Mouse (Mus musculus): ENCODE data around the gene Krt79. TPM values are rescaled to one million over a fixed set of nuclear protein-coding genes. Genes with fewer than 3 reads are reported as not detected.
A peak's percentile ranks its signal among the peaks of the same experiment; 100 is the strongest.

Gene Krt79
- 0.21 and 0.43 TPM in 2 replicates for polyA plus RNA-seq (2012; rRNA removed)

DNA sequence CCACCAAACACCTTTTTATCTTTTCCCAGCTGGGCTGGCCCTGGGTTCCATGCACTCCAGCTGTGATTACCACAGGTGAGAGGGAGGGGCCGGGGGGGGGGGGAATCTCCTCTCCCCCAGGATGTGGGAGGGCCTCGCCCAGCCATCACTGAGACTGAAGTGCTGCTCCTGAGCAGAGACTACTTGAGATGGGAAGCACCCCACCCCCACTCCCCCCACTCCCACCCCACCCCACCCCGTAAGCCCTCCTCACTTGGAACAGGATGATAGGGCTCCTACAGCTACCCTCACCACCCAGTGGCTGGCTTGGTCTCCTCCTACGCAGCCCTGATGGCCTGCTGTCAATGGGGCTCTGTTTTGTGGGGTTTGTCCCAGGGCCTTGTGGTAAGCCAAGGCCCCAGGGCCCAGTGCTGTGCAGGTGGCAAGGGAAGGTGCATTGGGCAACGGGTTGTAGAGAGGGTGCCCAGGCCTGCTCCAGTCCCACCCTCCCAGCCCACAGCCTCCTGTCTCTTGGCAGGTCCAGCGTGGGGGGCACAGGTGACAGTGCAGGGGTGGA is at the start of gene Krt79:
Gene Krt79, minus strand, starts transcription at position 51 of the 556 bp plus-strand sequence.
- DNase-seq (ENCODE audit: low read depth, low spot score): no peak
- WGBS: 72% methylated on average over 6 of the region's 6 CpGs

DNA sequence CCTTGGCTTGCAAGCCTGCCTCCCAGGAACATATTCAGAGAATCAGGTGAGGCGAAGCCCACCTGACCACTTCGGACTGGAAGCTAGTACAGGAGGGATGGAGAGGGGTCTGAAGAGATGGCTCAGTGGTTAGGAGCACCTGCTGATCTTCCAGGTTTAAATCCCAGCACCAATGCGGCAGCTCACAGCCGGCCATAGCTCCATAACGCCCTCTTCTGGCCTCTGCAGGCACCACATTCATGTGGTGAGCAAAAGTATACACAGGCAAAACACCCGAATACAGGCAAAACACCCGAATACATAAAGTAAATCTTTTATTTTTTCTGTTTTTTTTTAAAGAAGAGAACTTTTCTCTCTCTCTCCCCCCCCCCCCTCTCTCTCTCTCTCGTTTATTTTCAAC is 48.6 kb upstream of the Krt79 start:
- 71% methylated on average over 8 of the region's 8 CpGs for WGBS
- no peak for DNase-seq (ENCODE audit: low read depth, low spot score)

DNA sequence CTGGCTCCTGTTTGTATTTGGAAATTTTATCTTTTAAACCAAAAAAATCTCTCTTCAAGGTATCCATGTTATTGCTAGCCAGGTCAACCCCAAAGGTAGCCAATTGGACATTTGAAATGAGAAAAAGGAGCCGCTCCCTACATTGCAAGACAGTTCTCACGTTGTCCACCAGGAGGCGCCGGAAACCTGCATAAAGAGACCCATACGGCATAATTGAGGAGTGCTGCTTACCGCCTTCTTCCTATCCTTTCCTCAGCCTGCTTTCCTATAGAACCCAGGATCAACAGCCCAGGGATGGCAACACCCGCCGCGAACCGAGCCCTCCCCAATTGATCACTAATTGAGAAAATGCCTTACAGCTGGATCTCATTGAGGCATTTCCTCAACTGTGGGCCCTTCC is 48.0 kb upstream of the Krt79 start:
- 2% methylated on average over 10 of the region's 10 CpGs for WGBS
- DNase-seq (ENCODE audit: low read depth, low spot score): no peak

DNA sequence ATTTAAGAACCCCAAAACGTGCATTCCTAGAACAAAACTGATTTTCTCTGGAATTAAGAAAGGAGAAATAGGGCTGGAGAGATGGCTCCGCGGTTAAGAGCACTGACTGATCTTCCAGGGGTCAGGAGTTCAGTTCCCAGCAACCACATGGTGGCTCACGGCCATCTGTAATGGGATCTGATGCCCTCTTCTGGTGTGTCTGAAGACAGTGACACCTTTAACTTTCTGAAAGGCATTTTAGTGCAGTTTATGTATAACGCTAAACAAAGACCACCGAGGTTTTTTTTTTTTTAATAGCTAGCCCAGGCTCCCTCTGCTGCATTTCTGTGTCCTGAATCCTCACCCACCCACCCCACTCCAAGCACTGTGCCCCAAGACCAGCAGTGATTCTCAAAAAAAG is 44.6 kb upstream of the Krt79 start:
- 4% methylated on average over 6 of the region's 6 CpGs for WGBS
- DNase-seq (ENCODE audit: low read depth, low spot score): no peak

DNA sequence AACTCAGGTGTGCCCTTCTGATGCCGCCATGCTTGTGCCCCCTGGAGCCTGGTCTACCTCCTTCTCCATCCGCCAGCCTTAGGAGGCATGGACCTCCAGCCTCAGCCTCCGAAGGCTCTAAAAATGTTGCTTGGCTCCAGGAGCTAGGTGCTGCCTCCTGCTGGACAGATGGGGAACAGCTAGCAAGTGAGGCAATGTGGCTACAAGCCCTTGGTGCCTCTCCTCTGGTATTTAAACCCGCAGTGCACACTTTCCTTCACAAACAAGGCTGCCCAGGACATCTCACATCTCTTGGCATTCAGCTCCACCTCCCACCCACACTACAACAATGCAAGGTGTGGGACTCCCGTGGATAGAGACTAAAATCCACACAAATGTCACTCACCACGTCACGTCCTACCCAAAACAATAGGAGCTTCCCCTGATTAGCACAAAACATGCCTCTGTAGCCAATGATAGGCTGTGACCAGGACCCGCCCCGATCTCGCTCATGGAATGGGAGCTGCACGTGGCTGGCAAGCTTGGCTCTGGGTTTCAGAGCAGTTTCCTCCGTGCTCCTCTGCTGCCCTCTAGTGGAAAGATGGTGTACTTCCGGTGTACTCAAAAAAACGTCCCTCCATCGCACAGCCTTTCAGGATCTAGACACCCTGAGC is 44.0 kb upstream of the Krt79 start:
- WGBS: 2% methylated on average over 15 of the region's 15 CpGs
- peak; percentile 95 for DNase-seq (ENCODE audit: low read depth, low spot score)

DNA sequence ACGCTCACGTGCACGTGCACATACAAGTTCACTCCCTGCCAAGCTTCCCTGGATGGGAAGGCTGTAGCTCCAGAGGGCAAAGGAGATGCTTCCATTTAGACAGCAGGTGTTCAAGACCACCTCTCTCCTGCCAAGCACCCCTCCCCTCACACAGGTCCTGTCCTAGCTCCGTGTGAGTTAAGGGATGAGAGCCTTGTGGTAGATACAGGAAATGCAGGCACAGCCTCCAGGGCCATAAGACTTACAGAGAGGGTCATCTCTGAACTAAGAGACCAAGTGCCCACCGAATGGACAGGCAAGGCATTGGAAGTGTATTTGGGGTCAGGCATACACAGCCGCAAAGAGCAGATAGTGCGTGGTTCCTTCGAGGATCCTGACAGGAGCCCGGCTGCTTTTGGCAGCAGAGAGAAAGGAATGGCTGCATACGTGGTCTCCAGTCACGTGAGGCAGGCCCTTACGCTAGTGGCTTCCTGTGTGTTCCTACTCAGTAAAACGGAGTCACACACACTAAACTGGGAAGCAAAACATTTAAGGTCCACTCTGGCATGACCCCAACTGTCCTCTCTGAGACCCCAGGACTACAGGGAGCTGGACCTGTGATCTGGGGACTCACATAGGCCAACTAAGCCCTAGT is 43.3 kb upstream of the Krt79 start:
- 70% methylated on average over 13 of the region's 13 CpGs for WGBS
- no peak for DNase-seq (ENCODE audit: low read depth, low spot score)

DNA sequence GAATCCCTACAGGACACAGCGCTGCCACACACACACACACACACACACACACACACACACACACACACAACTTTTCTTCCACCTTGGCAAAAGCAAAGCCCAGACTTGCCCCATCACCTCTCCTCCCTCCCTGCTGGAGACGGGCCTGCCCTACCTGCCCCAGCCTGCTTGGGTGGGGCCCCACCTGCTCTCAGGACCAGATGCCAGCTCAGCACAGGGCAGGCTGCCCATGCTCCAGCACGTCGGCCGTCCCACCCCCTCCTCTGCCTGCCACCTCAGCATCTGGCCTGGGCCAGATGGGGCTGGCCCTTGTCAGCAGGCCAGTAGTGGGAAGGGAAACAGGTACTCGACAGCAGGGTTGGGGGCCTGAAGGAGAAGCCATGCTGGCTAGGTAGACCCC is 40.7 kb upstream of the Krt79 start:
- 20% methylated on average over 6 of the region's 6 CpGs for WGBS
- DNase-seq (ENCODE audit: low read depth, low spot score): no peak

DNA sequence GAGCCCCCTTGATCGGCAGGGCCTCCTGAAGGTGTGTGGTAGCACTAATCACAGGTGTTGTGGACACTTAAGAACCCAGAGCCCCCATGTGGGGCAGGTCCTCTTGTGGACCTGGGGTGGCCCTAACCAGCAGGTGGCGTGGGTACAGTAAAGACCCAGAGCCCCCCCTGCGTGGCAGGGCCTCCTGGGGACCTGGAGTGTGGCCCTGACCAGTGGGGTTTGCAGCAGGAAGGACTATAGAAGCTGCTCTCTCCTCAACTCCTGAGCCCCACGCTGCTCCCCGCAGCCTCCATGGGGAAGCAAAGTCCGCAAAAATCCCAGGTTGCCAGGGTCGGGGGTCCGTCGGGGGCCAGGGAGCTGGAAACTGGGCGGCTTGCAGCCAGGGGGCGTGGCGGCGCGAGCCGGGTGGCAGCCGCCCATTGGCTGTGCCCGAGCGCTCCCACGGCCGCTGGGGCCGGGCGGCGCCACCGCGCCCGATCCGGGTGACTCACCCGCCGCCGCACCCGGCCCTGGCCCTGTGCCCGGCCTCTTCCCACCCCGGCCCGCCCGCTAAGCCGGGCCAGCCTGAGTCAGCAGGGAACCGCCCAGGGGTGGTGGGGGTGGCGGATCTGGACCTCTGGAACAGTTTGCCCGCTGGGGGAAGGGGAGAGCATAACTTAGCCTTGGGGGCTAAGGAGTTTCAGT is 37.1 kb upstream of the Krt79 start:
- 2% methylated on average over 38 of the region's 39 CpGs for WGBS
- no peak for DNase-seq (ENCODE audit: low read depth, low spot score)

DNA sequence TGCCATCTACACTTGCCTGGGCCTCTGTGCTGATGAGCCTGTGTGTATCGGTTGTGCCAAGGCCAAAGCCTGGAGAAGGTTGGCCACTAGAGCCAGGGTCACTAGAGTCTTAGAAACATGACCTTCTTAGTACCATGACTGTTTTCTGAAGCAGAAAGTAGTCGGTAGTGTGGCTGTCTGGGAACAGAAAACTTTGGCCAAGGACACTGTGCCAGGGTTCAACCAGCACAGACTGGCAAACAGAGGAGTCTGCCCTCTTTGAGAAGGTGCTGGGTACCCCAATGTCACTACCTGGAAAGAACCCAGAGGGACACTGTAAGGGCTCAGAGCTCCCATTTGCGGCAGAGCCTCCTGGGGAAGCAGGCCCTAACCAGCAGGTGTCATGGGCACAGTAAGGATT is 36.5 kb upstream of the Krt79 start:
- WGBS: 13% methylated on average over 3 of the region's 3 CpGs
- no peak for DNase-seq (ENCODE audit: low read depth, low spot score)

DNA sequence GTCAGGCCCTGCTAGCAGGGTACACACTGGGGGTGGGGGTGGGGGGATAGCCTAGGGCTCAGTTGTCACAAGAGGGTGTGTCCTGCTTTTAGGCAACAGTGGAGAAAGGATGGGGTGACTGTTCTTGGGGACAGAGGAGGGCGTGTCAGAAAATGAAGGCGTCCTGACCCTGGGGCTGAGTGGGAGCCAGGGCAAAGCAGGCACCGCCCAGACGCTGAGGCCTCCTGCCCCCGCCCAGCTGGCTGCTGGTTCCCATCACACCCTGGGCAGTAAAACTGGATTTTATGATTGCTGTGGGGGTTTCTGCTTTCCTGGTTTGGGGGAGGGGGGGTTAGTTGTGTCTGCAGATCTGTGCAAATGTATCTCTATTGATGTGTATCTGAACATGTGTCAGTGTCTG is 35.9 kb upstream of the Krt79 start:
- WGBS: 15% methylated on average over 5 of the region's 5 CpGs
- DNase-seq (ENCODE audit: low read depth, low spot score): no peak

DNA sequence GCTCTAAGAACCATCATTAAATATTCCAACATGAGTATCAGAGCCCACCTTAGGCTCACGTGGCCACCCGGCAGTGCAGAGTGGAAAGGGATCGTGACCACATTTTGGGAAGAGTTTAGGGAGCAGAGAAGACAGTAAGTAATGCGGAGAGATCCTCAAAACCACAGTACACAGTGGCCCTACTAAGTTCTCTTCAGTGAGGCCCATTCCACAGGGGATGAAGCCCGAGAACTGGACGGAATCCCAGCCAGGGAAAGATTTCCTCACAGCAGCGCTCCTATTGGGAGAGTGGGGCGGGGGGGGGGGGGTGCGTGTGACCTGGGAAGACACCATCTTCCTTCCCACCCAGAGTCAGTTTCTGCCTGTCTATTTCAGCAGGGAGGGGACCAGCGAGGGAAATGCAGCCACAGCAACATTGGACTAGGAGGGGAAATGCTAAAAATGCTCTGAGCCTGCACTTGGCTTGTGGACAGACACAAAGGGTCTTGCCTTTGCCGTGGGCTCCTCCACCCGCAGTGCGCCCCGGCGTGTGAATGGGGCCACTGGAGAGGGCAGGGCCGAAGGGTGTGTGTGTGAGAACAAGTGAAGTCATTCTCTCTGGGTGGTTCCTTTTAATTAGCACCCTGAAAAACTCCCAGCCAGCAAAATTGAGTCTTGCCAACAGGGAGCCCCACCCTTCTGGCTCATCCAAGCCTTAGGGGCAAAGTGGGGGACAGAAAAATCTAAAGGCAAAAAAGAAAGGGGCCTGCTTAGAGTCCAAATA is 34.1 kb upstream of the Krt79 start:
- WGBS: 28% methylated on average over 16 of the region's 16 CpGs
- no peak for DNase-seq (ENCODE audit: low read depth, low spot score)

DNA sequence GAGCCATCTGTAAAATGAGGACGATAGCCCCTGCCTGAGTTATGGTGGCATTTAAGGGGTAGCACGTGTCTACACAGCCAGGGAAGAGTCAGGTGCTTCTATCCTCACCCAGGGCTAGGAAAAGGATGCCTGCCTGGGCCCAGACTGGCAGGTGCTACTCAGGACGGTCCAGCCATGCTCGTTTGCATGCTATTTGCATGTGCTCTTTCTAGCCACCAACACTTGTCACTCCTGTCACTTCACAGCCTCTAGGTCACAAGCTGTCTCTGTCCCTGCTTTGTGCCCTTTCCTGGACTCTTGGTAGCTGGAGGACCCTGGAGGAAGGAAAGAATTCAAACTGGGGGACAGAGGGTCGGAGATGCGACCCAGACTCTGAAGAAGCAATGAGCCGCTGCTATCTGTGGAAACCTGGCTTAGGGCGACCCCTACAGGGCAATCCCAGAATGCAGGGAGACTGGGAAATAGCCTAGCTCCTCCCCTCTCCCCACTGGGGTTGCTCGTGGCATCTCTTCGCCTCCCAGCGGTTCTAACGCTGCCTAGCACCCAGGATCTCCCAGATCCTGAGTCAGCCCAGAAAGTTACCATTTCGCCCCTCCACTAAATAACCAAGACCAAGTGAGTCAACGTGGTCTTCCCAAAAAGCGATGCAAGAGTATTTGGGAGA is 33.4 kb upstream of the Krt79 start:
- 14% methylated on average over 15 of the region's 15 CpGs for WGBS
- no peak for DNase-seq (ENCODE audit: low read depth, low spot score)

DNA sequence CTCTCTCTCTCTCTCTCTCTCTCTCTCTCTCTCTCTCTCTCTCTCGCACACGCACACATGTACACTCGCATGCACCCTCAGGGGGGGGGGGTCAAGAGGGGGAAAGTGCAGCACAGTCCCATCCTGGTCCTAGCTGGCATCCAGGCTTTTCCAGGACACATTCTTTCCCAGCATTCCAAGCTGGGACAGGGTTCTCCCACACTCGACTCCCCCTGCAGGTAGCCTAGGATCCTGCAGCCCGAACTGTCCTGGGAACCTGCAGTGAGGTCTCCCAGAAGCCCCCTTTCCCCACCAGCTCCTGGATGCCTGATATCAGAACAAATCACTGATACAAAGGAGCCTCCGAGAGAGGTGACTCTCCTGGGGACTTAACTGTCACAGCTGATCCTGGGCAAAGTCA is 30.4 kb upstream of the Krt79 start:
- WGBS: 21% methylated on average over 3 of the region's 6 CpGs
- no peak for DNase-seq (ENCODE audit: low read depth, low spot score)

DNA sequence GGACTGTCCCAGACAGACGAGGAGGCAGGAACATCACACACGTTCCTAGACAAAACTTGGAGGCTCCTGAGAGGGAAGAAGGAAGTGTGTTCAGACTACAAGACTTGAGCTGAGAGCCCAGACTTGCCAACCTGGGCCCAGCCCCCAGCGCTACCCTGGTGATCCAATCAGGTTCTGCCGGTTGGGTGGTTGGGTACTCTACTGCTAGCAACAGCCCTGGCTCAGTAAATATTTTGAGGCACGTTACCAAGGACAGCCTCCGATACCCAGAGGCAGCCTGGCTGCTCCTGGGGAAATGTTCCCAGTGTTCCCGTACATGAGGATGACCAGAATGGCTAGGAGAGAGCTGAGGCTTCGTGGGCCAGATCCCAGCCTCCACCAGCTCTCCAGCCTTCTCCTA is 26.7 kb upstream of the Krt79 start:
- DNase-seq (ENCODE audit: low read depth, low spot score): no peak
- 28% methylated on average over 8 of the region's 8 CpGs for WGBS

DNA sequence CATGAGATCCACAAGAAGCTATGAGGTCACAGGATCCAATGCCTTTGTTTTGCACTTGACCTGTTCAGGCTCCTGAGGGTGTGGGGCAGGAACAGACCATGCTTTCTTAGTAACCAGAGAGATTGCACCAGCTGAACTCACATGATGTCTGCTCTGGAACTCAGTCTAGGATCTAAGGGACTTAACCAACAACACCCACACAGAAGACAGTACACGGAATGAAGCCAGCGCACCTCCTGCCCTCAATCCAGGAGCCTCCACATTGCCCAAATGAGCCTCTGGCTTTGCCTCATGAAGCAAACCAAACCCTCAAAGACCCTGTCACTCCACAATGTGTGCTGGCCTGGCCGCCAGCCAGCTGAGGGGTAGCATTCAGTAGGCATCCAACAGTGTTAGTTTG is 18.8 kb upstream of the Krt79 start:
- 94% methylated on average over 3 of the region's 3 CpGs for WGBS
- DNase-seq (ENCODE audit: low read depth, low spot score): no peak

DNA sequence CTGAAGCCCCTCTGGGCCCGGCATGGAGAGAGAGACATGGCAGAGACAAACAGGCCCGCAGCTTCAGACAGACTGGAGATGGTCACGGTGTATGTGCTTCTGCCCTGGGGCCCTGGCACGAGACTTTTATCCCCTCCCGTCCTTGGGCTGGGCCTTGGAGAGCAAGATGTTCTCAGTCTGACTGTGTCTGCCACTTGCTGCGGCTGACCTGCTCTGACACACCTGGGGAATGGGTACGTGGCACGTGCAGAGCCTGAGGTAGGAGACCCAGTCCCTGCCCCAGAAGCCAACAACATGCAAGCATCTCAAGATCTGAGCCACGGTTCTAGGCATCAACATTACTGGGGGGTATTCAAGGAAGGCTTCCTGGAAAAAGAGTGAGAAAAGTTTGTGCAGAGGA is 14.1 kb upstream of the Krt79 start, which contains the start of gene Krt78:
Gene Krt78, minus strand, starts transcription at position 101 of the 400 bp plus-strand sequence.
- no peak for DNase-seq (ENCODE audit: low read depth, low spot score)
- WGBS: 91% methylated on average over 9 of the region's 9 CpGs

DNA sequence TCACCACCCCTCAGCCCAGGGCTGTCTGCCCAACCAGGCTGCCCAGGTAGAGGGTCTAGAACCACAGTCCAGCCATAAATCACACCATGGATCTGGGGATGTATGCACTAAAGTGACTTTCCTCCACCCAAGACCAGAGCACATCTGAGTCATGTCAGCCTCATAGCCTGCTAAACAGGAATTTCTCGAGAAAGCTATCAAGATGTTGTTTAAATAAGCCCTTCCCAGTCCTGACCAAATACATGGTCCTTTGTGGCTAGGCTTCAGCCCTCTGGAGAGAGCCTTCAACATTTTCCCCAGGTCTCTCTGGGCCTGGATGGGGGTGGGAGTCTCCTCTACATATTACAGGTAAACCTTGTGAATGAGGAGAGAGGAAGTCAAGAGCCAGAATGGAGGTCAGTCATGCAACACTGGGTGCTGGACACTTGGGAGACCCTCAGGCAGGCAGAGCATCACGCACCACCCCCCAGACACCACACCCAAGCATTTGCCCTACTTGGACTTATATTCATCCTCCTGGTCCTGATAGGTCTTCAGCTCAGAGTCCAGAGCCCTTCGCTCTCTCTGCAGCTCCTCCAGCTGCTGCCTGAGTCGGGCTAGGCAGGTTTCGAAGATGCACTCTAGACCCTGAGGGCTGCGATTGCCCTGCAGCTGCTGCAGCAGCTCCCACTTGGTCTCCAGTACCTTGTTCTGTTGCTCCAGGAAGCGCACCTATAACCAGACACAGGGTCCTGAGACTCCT is 12.8 kb upstream of the Krt79 start:
- no peak for DNase-seq (ENCODE audit: low read depth, low spot score)
- 45% methylated on average over 7 of the region's 7 CpGs for WGBS

DNA sequence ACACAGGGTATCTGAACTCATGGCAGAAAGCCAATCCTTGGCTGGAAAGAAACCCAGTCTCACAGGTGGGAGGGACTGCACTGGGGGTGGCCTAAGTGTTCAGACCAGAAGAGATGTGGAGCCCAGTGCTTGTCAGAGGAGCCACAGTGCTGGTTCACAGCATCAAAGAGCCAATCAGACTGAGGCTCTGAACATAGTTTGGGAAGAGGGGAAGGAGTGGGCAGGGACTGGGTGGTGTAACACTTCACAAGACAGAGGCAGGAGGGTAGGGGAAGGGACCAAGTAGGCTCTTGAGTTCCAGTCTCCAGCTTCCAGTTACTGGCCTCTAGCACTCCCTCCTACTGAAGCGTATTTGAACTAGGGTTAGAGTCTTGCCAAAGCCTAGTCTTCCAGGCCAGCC is 5.3 kb upstream of the Krt79 start:
- DNase-seq (ENCODE audit: low read depth, low spot score): no peak
- WGBS: 88% methylated on average over 1 of the region's 1 CpGs

DNA sequence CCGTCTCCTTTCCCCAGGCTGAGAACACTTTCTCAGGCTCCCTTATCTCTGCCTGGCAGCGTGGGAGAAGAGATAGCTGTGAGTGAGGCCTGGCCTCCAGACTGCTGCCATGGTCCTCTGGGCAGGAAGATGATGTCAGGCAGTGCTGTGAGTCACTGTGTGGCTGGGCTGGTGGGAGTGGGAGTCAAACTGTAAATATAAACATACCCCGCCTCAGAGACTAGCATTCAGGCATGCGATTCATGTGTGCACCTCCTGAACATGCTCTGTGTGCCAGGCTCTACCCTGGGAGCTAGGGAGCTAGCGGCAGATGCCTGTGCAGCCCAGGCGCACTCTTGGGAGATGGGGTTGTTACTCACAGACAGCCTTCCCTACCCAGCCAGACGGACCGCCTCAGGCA is 1.8 kb upstream of the Krt79 start:
- WGBS: 69% methylated on average over 8 of the region's 8 CpGs
- no peak for DNase-seq (ENCODE audit: low read depth, low spot score)
